Mouse (Mus musculus): ENCODE measurements at regions not wholly inside any gene's neighbourhood (a gene's known extent, or its start where the extent isn't known, plus 50 kb on each side); places are given as distances from the start of the nearest gene placed in this dataset.

GRCm38 (mm10) chr5:97730920-97731319 is 274.1 kb upstream of the Gk2 start:
- TF ChIP-seq EP300 (IDR thresholded peaks at IDR 0.05; ENCODE audit: insufficient read depth, low read depth, low read length) (no peak), CTCF (IDR thresholded peaks at IDR 0.05) (no peak), POLR2A (IDR thresholded peaks at IDR 0.05; ENCODE audit: insufficient read depth, low read depth, low read length) (no peak)

All from heart, adult 2 months (tissue).